Mouse (Mus musculus): ENCODE results near the gene Mylk.

DNA sequence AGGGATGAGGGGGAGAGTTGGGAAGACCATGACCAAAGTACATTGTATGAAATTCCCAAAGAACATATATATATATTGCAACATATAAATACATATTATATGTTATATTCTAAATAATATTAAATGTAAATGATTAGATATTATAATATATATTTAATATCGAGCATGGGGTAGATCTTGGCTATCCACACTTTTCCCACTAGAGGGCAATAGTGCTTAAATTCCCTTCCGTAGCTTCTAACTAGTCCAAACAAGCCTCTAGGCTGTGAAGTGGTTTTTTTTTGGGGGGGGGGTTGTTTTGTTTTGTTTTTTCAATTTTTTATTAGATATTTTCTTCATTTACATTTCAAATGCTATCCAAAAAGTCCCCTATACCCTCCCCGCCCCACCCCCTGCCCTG, 152.0 kb downstream of the Mylk start:
- TF ChIP-seq CTCF (IDR thresholded peaks at IDR 0.05; ENCODE audit: insufficient read depth, low read length): no peak
- no peak for TF ChIP-seq POLR2A (IDR thresholded peaks at IDR 0.05; ENCODE audit: borderline replicate concordance, extremely low read depth, low read depth, low read length)
